Mouse (Mus musculus): Measurements from ENCODE around the gene Smco3.
"Not testable (repeated sequence)": the region's sequence is repeated elsewhere in the genome, so short reads cannot be mapped to it uniquely, and the experiment has no call there.

The Smco3 gene

DNA sequence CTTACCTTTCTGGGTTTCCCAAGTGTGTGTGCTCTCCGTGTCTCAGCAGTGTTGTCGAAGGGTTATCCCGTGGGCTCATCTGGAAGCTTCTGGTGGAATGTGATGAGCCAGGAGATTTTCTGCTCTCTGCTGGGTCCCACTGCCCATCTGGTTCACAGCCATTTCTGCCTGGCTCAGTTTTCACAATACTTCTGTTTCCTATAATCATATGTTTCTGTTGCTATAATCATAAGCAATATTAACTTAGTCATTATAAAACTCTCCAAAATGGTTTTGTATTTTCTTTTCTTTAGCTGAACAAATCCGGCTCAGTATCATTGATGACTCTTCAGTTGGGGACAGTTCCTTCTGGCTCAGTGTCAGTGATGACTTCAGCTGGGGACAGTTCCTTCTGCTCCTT lies at the start of gene Smco3:
Smco3 (minus strand) TSS at position 101 of the 400 bp plus-strand sequence.
- no peak for DNase-seq

DNA sequence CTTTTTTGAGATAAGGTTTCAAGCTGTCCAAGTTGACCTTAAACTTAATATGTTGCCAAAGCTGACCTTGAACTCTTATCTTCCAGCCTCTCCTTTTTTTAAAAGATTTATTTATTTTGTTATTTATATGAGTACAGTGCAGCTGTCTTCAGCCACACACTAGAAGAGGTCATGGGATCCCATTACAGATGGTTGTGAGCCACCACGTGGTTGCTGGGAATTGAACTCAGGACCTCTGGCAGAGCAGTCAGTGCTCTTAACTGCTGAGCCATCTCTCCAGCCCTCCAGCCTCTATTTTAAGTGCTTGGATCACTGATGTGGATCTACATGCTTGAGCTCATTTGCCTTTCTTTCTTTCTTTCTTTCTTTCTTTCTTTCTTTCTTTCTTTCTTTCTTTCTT lies 49.5 kb upstream of the Smco3 start:
- not testable (repeated sequence) for DNase-seq

DNA sequence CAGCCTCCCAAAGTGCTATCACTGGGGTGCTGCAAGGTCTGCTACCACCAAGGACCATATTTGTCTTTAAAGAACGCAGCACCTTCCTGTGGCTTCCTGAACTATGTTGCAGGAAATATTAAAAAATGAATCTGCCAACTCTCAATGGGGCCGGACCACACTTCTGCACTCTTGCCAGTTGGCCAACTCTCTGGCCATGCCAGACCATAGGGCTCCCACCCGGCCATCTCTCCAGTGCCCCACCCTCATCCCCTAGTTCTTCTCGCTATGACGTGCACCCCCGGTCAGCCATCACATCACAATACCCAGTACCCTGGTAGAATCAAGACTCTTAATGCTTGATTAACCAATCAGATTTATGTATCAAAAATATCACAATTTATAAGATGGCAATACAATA lies 48.7 kb upstream of the Smco3 start:
- no peak for DNase-seq

DNA sequence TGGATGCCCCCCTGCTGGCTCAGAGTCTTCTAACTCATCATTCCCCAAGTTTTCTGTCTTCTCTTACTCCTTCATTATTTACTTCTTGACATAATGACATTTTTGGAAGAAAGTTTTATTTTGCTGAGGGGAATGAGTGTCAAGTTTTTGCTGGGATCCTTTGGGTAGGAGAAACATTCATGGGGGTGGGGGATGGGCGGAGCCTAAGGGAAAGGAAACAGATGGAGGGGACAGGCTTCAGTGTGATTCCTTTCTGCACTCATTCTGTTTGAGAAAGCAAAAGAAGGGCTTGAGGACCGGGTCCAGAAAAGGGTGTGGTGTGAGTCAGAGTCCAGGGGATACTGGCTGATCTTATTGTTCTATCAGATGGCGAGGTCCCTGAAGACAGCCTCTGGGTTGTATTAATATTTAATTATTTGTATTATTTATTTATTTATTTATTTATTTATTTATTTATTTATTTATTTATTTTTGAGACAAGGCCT lies 48.2 kb upstream of the Smco3 start:
- no peak for DNase-seq

DNA sequence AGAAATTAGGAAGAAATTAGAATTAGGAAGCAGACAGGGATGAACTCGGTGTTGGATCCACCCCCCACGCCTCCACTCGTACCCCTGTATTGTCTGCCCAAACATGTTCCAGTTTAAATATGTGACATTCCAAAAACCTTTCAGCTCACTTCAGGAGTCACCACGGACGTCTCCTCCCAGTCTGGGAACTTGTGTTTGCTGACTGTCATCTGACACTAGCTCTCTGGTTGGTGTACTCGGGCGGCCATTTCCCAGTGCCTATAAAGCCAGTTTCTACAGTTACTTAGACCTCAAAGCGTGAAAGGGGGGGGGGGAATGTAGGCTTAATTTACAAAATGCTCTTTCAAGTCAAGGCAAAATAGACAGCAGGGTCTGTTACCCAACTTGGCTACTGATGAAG lies 46.4 kb upstream of the Smco3 start:
- DNase-seq: no peak

DNA sequence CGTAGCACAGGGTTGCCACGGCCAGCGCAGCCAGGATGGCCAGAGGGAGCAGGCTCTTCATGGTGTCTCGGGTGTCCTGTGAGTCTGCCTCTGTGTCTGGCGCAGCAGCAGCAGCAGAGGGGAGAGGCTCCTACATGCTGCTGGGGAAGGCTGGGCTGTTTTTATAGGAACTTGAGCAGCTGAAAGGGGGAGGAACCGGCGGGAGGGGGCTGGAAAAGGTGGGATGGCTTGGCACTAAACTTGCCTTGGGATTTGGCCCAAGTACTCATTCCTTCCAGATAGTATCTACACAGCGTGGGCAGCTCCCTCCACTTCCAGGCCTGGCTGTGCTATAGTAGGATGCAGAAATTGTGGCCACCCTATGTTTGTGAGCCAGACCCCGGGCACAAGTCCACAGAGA lies 40.4 kb upstream of the Smco3 start, which contains the start of gene Mgp:
Mgp (minus strand) TSS at position 154 of the 400 bp plus-strand sequence.
- no peak for DNase-seq

DNA sequence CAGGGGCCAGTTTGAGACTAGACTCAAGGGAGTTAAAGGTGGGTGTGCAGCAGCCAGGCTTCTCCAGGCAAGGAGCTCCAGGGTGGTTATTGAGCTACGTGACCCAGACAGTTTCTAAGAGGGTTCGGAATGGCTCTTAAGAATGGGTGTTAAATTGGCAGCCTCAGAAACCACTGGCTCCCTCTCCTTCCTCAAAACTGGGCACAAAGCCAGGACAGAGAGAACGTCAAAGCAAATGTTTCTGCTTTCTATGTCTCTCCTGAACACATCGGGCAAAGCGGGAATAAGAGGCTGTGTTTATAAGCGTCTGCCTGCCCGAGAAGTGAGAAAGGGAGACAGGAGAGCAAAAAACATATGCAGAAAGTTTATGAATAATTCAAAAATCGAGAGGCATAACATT lies 39.3 kb upstream of the Smco3 start:
- DNase-seq: no peak

DNA sequence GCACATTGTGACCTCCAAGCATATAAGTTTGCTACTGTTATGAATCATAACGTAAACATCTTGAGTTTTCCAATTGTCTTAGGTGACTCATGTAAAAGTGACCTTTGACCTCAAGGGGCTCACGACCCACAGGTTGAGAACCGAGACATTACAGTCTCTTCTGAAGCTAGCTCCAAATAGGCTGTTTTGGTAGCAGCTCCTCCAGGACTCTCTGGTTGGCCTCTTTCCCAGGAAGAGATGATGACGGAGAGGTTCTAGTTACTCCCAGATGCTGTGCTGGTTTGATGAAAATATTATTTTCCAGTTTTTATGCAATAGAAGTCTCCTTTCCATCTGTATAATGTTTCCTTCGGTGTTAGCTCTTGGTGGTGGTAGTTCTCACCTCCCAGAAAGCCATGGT lies 33.7 kb upstream of the Smco3 start:
- DNase-seq: no peak

DNA sequence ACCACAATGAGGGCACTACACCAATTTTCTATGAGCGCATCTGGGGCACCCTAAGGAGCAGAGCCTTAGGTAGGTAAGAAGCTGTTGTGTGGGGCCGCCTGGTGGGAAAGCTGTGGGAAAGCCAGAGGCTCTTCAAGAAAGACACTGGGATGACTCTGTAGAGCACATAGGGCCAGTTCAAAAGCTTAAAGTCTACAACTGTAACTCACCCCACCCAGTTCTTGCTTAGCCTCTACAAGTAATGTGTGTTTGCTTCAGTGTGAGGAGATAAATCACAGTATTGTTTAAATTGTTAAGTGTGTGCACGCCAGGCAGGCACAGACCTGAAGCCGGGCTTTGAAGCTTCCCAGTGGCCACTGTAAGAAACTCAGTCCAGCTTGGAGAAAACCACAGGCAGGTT lies 30.9 kb upstream of the Smco3 start:
- DNase-seq: no peak

DNA sequence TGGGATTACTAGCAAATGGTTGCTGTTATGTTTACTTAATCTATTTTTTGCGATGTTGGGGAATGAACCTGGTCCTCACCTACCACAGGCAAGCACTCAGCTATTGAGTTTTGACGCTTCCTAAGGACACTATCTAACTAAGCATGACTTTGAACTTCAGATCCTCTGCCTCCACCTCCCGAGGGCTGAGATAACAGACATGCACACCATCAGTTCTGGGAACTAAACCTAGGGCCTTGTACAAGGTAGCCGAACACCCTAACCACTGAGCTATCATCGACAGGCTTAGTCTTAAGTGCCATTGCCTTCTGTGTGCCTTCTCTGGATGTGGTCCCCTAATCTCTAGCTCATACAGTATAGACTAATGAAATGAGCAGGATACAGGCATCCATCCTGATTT lies 30.1 kb upstream of the Smco3 start:
- DNase-seq: no peak

DNA sequence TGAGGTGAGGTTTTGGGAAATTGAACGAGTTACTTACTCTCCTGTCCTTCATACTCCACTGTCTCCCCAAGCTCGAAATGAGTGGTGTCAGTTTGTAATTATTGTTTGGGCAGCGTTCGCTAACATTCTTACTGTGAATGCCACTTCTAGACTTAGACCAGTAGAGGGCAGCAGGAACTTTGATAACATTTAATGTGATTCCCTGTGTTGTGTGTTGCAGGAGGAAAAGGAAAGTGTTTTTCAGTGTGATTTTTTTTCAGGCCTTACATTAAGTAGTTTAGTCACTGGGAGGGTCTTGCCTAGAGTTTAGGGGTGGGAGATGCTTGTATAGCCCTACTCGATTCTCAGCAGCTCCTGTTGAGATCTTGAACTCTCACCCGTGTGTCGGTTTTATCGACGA lies 25.8 kb upstream of the Smco3 start:
- DNase-seq: peak in 1 of 2 experiments; percentile 21

DNA sequence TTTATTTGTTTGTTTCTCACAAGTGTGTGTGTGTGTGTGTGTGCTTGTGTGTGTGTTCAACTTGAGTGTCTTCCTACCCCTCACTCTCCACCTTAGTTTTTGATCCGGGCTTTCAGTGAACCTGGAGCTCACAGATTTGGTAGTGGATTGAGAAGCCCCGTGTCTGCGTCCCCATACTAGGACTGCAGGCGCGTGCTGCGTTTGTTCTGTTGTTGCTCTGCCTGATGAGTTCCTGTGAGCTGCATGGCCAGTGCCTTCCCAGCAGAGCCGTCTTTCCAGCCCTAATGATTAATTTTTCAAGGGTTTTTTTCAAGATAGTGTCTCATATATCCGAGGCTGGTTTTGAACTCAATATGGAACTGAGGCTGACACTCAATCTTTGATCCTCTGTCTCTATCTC lies 23.2 kb upstream of the Smco3 start:
- DNase-seq: no peak

DNA sequence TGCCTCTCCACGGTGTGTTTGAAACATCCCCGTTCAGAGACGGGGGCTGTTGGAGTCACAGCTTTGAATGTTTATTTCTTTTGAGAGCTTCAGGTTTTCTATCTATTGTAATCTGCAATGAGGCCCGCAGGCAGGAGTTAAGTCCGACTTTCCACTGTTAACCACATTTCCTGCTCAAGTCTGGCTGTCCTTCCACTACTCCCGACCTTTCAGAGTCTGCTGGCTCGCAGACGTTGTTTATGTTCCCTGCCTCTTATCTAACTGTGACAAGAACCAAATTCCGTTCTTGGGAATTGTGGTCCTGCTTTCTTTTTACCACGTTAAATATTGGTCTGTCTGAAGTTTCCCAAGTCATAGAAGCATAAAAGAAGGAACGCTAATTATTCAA lies 22.6 kb upstream of the Smco3 start:
- DNase-seq: no peak

DNA sequence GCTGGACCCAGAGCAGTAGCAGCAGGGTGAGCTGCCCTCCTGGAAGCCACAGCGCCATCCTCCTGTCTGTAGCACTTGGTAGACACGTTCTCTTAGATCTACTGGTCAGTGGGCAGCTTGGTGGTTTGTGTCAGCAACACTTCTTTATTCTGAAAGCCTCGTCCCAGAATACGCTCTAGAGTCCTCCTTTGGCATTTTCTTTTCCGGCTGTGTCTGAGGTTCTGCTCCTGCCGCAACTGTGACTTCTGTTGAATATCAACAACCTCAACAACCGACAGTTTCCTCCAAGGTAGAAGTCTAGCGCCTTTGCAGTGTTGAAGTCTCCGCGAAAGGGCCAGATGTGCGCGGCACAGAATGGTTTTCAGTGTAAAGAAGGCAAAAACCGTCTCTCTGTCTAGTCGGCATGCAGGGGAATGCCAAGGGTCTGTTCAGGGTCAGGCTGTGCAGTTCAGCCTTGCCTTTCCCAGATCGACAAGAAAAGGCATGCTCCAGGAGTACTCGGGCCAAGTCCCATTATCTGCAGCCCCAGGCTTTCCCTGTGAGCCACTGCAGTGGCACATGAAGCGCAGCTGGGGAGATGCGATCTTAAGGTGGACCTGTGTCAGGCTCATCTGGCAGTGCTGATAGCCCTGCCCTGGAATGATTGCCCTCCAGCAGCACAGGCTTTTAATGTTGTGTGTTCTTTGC lies 22.1 kb upstream of the Smco3 start, which contains the start of gene Art4:
Art4 (minus strand) TSS at position 548 of the 687 bp plus-strand sequence.
- no peak for DNase-seq

DNA sequence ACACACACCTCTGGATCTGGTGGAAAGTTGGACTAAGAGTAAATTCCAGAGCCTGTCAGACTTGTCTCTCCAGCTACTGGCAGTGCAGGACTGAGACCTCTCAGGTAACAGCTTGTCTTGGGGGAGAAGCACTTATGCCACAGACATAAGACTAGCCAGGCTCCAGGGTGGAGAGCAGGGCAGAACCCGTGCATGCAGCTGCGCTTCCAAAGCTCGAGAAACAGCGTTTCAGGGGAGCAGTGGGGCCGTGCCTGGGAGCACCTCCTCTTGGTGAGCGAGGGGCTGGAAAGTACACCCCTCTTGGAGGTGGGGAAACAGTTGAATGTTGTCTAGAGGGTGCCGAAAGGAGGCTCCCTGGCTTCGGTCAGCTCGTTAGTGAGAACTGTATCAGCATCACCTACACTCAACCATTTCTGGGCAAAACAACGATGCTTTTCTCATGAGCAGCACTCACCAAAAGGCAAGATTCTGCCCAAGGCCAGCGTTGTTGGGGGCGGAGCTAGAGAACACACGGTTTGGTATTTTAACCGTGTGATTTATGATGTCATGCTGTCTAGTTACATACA lies 20.9 kb upstream of the Smco3 start:
- DNase-seq: no peak

DNA sequence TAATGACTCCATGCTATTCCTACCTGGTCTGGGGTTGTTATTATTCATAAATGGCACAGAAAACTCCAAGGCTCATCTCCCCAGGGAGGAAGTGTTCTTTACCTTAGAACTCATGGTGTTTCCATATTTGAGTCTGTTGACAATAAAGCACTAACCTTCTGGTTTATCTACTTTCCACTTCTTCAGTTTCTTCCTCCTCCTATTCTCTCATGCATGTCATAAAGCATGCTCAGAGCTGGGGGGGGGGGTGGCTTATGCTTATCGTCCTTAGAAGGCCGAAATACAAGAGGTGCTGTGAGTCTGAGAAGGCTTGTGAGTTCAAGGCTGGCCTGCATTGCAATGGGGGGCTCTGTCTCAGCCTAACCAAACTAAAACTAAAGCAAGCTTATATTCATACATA lies 19.9 kb upstream of the Smco3 start:
- DNase-seq: no peak

DNA sequence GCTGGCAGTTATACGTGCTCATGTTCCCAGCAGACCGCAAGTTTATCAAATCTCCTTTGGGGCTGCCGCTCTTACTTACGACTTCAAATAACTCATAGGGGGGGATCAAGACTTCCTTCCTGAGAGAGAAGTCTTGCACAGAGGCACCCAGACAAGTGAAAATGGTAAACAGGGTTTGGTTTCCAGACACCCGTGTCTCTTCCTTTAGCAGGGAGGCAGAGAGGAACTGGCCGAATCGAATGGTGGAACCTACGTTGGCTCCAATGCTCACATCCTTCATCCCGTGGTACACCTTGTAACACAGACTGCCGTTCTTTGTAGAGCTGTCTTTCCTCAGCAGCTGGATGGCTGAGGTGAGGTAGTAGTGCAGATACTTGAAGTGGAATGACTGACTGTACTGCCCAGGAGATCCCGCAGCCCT lies 19.1 kb upstream of the Smco3 start:
- DNase-seq: no peak

DNA sequence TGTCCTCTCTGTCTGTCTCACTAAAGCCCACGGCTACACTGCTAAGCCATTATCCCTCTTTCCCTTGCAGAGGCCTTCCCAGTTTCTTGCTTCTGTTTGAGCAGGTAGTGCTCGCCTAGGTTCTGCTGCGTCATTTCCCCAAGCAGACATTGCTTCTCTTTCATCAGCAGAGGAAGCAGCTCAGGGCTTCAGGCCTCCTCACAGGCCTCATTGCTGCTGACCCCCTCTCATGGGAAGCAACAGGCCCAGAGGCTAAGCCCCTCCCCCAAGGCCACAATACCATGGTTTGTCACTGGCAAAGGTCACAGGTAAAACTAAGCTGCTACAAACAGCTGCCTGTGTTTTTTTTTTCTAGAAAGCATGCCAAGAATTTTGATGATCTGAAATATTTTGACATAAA lies 17.5 kb upstream of the Smco3 start:
- DNase-seq: no peak

DNA sequence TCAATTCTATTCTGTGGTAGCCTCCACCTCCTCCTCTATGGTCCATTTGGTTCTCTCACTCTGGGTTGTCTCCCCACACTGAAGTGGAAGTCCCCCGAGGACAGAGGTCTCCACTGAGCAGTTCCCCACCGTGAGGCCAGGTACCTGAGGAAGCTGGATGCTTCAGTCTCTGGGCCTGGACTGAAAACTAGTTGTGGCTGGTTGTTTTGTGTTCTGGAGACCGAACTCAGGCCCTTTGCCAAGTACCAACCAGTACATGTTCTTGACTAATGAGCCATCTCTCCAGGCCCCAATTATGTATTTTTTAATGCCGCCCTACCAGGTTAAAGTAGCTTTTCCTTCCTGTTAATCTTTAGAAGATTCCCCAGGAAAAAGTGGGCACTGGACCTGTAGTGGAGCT lies 17.1 kb upstream of the Smco3 start:
- no peak for DNase-seq

DNA sequence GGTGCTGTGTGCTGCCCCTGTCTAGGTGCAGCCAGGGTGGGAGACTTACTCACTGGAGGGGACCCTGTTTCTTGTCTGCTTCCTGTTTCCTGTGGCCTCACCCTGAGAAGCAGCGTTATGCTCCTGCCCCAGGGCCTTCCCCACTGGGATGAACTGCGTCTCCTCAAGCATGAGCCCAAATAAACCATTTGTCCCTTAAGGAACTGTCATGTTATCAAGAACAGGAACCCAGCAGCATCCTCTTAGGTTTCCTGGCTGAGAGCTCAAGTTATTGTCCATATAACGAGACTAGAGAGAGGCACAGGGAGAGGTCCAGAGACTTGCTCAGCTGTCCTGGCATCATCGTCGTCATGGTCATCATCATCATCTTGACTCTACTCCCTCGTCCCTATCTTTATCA lies 15.0 kb upstream of the Smco3 start:
- DNase-seq: no peak

DNA sequence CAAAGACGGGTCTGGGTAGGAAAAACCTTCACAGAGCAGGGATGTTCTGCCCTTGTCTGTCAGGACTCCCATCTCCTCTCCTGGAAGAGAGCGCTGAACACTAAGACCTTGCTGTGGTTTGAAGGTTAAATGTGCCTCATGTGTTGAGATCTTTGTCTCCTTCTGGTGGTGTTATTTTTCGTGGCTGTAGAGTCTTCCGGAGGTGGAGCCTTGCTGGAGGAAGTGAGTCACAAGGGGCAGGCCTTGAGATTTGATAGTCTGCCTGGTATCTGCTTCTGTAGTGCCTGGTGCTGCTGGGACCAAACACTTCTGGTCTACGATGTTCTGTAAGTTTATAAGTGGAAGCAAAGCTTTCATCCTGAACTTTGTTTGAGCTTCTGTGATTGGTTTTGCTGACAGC lies 13.7 kb upstream of the Smco3 start:
- no peak for DNase-seq

DNA sequence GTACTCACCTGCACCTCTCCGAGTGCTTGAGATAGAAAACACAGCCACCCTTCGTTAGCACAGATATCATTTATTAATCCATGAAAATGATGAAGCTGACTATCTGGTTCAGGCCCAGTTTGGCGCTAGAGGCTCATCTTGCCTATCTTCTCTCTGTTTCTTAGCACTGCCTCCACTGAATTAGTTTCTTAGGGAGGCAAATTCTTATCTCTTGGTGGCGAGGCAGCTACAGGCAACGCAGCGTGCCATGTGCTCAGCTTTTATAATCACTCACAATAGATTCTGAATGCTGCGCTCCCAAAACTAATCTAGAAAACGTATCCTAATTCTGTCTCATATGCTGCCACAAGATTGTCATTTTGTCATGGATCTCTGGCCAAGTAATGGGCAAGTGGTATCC lies 13.1 kb upstream of the Smco3 start:
- DNase-seq: no peak

DNA sequence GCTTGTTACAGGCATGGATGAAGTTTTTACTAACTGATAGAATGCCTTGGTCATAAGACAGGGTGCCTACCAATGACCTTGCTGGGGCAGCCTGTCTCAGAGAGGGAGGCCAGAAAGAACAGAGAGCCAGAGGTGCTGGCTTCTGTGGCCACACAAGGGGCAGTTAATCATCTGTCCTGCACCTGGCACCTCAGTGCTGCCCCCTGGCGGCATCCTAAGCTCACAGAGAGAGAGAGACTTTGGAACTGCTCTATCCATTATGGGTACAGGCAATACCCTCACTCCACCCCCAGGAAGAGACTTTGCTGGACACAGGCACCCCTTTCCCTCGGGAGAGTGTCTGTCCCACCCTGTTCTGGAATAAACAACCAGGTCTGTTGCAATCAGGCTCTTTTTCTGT lies 12.5 kb upstream of the Smco3 start:
- DNase-seq: peak; percentile 7 to 31

DNA sequence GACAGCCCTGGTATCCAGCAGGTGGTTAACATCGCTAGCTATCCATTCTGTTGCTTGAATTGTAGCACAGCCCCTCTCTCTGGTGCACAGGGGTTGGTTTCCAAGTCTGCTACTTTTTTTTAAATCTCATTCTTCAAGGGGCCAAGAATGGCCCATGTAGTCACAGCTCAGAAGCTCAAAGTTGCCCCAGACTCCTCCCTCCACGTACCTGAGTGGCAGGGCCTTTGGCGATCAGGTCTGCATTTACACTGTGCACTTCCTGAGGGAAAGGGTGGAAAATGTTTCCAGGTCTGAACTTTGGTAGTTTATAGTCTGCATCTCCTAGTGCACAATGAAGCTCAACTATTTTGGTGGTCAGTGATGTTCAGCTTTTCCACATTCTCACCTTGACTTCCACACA lies 12.0 kb upstream of the Smco3 start:
- no peak for DNase-seq

All from cerebellum, postnatal 36 days (tissue).